Mouse (Mus musculus) adrenal gland, postnatal 10 days (tissue): ENCODE results near the gene Tmem245. TPM values are rescaled to one million over a fixed set of nuclear protein-coding genes. Genes with fewer than 3 reads are reported as not detected.
A peak's percentile ranks its signal among the peaks of the same experiment; 100 is the strongest.

ENCODE experiments used
- DNase-seq: peaks from one replicate; pipeline ENCODE4 v3.0.0; 2021; ENCODE audit warnings: mixed read lengths
- long read RNA-seq, 2 experiments: library from polyadenylated mRNA; stranded (forward); transcript quantifications; one replicate each; pipeline ENCODE4 v2.0.0; 2021
- total RNA-seq, 2 experiments: library from RNA; stranded (reverse); gene quantifications; 2 replicates each; pipeline ENCODE4 v1.2.3; 2021

Gene Tmem245
- total RNA-seq: 10 to 100 TPM; 33.4 to 45.3 TPM
- long read RNA-seq, experiment 1, full-length matches to known transcripts: 2 of 6 reads
- long read RNA-seq, experiment 1, partial matches to known transcripts: 1 of 6 reads
- long read RNA-seq, experiment 1, other reads (novel, unspliced or antisense): 3 of 6 reads
- long read RNA-seq, experiment 2, partial matches to known transcripts: 0 of 1 reads
- long read RNA-seq, experiment 2, other reads (novel, unspliced or antisense): 0 of 1 reads

DNA sequence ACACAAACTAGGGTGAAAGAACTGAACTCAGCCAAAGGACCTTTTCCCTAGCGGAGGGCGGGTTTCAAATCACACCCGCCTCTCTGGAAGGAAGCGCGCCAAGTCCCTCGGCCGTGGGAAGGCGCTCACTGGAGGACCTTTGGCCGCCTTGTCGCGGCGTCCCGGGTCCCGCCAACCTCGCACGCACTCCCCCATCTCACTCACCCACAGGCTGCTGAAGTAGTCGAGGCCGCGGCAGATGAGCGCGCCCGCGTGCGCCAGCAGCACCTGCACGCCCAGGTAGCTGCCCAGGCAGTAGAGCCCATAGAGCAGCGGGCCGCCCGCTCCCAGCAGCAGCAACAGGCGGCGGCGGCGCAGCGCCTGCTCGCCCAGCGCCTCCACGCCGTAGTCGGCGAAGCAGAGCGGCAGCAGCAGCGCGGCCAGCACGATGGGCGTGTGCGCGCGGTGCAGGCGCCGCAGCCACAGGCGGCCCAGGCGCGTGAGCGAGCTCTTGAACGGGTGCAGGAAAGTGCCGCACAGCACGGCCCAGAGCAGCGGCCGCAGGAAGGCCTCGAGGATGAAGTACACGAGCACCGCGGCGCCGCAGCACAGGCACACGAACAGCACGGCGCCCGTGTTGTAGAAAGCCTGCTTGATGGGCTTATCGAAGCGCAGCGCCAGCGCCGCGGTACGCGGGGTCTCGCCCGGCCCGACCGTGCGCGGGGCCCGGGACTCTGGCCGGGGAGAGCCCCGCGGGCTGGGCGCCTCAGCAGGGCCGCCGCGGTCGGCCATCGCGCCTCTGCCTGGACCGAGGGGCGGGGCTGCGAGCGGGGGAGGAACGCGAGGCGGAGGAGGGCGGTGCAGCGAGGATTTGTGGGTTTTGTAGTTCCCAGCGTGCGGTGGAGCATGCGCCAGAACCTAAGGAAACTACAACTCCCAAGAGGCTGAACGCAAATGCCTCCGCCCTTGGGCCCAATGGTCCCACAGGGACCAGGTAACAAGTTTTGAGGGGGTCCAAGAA is at the start of gene Tmem245:
Gene Tmem245 (minus strand): TSS at position 797 of the 1,000 bp plus-strand sequence.
- peak; percentile 95 for DNase-seq

DNA sequence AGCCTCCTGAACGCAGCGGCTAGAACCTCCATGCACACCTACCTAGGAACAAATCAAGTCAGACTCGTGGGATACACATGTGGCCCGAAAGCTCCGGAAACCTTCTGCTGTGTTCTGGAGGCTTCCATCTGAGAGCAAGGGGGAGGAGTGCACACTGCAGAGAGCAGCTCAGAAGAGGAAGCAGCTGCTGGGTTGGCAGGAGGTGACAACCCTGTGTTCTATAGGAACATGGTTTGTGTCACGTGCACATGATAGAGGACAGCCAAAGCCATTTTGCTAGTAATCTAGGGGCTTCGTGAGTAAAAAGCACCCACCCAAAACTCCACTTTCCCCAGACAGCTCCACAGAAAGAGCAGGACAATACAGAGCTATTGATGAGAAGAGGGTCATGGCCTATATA is 46.1 kb upstream of the Tmem245 start:
- no peak for DNase-seq

- no peak for DNase-seq
Measured at GRCm38 (mm10) chr4:56991951-56992350, 44.7 kb upstream of the Tmem245 start.

DNA sequence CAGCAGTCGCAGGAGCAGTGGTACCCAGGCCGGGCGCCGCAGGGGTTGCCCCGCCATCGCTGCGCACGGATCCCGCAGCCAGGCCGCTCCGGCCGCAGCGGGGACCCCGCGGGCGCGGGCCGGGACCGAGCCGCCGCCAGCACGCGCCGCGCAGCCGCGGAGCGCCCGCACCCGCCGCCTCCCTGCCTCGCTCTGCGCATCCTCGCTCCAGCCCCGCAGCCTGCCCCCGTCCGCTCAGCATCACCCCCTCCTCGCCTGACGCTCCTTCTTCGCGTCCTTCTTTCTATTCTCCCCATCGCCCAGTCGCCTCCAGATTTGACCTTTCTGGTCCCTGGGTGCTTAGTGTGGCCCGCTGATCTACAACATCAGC is 43.0 kb upstream of the Tmem245 start, which contains the start of gene Frrs1l:
Gene Frrs1l (minus strand): TSS at position 177 of the 370 bp plus-strand sequence.
- peak; percentile 15 for DNase-seq

DNA sequence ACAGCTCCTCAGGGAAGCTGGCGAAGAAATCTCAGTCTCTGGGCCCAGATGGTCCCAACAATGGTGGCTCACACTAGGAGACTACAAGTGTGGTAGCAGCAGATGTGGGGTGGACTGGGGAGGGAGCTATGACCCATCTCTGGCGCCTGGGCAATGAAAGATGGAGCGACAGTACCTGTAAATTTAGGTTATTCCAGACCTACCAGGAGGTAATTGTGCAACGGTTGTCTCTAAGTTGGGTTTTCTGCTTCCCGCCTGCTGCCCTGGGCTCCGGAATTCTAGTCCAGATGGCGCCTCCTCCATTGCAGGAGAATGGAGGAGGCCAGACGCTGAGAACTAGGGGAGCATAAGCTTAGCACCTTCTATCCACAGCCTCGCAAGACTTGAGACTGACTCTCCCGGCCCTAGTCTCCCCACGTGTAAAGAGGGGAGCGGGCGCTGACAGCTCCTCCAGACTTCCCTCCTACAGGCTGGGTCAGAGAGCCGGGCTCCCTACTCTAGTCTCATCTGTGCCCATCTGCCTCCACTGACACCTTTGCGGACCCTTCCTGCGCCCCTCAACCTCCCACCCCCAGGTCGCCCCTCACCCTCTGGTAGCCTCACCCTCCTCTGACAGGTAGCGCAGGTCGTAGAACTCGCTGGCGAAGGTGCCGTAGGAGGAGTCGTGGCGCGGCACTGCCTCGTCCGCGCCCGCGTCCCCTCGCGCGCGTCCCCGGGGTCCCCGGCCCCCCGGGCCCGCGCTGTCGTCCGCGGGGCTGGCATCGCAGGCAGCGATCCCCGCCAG is 42.4 kb upstream of the Tmem245 start:
- no peak for DNase-seq

GRCm38 (mm10) chr4:56965586-56966179 is 18.4 kb upstream of the Tmem245 start:
- DNase-seq: no peak

DNA sequence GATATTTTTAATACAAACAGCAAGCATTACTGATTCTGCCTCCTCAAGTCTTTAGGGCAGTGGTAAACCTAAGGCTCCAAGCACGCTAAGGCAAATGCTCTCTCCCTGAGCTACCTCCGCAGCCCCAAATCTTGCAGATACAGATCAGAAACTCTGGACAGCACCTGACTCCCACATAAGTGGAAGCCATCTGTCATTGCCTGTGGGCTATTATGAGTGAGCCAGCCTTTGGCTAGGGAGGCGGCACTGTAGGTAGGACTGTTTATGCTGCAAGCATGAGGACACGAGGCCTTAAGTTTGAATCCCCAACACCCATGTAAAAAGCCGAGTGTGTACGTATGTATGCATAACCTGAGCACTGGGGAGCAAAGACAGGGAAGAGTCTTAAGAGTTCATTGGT is 16.4 kb upstream of the Tmem245 start:
- DNase-seq: no peak

GRCm38 (mm10) chr4:56961320-56961925 is 14.2 kb upstream of the Tmem245 start:
- peak; percentile 25 for DNase-seq

DNA sequence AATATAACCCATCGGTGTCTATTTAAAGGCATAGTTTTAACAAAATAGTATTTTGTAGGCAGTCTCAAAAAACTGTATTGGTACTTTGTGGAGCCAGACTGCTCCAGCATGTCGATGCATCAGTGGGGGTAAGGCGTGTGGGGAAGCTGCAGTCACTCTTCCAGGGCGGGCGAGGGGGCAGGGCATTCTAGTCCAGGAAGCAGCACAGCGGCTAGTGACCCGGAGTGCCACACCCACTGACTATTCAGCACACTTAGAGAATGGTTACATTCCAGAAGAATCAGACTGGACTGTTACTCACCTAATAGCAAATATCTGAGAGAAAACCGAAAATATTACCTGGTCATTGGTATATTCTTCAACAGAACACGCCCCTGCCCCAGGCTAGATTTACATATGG is 10.3 kb upstream of the Tmem245 start:
- no peak for DNase-seq

GRCm38 (mm10) chr4:56953235-56953634 is 6.0 kb upstream of the Tmem245 start:
- DNase-seq: no peak

DNA sequence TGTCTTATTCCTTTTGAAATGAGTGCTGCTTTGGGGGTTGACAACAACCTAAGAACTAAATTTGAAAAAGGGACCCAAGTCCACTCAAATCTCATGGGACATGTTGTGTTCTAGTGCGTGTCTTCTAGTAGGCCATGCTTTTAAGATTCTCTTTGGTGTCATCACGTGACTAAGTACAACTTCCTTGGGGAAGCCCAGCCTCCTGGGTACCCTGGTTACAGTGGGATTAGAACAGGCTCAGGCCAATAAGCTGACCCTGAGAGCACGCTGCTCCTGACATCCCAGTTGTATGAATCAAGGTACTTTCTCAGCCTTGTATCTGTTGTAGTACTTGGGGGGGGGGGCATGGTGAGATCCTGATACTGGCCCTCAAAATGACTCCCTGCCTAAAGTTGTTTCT is 4.5 kb upstream of the Tmem245 start:
- no peak for DNase-seq

- no peak for DNase-seq
Measured at GRCm38 (mm10) chr4:56949494-56949893, 2.3 kb upstream of the Tmem245 start.

DNA sequence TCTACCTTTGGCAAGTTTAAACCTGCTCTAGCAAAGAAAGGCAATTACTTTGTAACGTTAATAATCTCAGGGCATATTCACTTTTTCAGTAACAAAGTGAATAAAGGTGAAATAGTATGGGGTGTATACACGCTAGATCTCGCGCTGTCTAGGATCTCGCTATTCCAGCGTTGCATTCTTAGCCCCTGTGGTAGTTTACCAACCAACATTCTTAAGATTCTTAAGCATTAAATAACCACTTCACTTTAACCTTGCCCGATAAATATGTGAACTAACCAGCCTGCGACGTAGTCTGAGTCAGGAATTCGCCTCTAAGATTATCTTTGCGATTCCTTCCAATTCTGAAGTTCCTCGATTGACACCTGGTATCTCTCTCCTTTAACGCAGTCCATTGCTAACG is 1.1 kb downstream of the Tmem245 start:
- no peak for DNase-seq

DNA sequence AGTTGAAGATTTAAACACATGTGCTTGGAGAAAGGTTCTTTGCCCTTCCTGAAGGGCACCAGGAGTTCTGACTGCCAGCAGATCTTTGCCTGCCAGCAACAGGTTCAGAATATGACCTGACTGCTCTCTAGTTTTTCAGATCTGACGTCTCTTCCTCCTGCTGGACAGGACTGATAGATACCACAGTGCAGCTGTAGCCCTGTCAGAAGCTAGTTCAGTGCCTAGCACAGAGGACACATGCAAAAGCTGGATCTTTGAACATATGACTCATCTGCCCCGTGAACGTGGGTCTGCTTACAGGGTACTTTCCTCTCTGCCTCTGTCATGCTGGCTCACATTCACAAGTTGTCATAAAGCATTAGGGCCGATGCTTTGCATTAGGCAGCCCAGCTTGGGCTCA is 3.0 kb downstream of the Tmem245 start:
- peak; percentile 49 for DNase-seq

GRCm38 (mm10) chr4:56943258-56943657 is 4.0 kb downstream of the Tmem245 start:
- no peak for DNase-seq

DNA sequence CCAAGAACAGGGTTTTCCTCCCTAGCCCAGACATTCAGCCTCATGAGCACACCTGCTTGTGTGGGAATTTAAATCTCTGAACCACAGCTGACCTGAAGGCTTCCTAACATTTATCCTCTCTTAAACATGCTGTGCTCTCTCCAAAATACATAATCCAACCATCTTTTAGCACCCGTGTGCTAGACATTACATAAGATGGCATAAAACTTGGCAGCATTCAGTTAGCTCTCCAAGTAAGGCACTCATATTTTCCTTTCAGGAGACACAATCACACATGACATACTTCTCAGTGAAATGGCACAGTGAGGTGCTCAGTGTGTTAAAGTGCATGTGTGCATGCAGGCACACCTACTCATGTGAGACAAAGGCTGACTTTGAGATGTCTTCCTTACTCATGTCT is 4.7 kb downstream of the Tmem245 start:
- DNase-seq: no peak

GRCm38 (mm10) chr4:56941481-56941880 is 5.8 kb downstream of the Tmem245 start:
- DNase-seq: no peak

- DNase-seq: peak; percentile 47
Measured at GRCm38 (mm10) chr4:56937136-56937535, 10.1 kb downstream of the Tmem245 start.

- no peak for DNase-seq
Measured at GRCm38 (mm10) chr4:56935327-56935726, 11.9 kb downstream of the Tmem245 start.

DNA sequence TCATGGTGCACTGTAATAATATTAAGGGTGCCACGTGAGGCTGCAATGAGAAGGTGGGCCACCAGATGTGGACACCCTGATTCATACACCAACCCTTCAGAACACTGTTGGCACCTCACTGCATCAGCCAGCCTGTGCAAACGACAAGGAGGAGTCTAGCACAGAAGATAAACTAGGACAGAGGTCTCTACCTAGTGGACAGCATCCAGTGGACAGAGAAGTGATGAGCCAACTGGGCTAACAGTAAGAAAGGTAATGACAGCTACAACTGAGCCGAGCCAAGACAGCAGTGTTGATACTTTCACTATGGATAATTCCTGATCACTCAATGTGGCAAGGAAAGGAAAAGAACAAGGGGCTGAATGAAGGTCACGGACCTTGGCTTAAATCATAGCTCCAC is 14.1 kb downstream of the Tmem245 start:
- no peak for DNase-seq

- no peak for DNase-seq
Measured at GRCm38 (mm10) chr4:56932096-56932495, 15.1 kb downstream of the Tmem245 start.

- DNase-seq: no peak
Measured at GRCm38 (mm10) chr4:56930312-56930711, 16.9 kb downstream of the Tmem245 start.
